8 mouse cellular contexts compared by ENCODE assay signal in the genomic region with DNA sequence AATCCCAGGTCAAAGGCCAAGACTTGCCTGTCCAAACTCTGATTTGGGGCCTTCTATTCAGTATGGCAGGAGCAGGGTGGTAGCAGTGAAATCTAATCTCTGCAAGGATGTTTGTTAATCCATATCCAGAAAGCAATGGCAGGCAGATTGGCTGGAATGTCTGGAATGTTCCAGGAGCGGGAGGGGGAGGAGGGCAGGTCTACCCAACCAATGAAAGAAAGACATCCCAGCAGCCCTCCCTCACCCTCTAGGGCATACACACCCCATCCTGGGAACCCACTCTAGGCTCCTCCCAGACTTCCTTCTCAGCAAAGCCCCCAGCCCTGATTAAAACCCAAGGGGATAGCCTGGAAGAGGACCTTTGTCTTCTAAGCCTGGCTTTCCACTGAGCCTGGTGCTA. TPM values are rescaled to one million over a fixed set of nuclear protein-coding genes. Genes with fewer than 3 reads are reported as not detected.
DNase-seq lines count a peak whose midpoint lies in the region; ATAC-seq and TF ChIP-seq lines count a peak whose summit lies in the region.
"Had no signal": no experiment of that assay in that cellular context is flagged by ENCODE, and none has a peak within 500 bp of the region (broad histone marks: within the 10 kb centered on the region; RNA-seq: fewer than 3 reads in every experiment).

No protein-coding gene starts in this region.

- H3K36me3 ChIP-seq in liver, embryonic 12.5 days: peaks cover 47% of the 10 kb centered on the region

- peak; percentile 80 for DNase-seq in 3T3-L1 (ENCODE audit: low read depth, low spot score)
- DNase-seq in ES-CJ7 (ENCODE audit: low read depth, low spot score): peak; percentile 97
- DNase-seq in heart, postnatal 10 days: peak; percentile 12 to 32
- DNase-seq in left cerebral cortex, postnatal 36 days (ENCODE audit: low spot score in 2 of 2): no peak
- no peak for DNase-seq in cerebellum, adult 2 months
- DNase-seq in urinary bladder, adult 2 months (ENCODE audit: low spot score): no peak
- DNase-seq: layer of hippocampus, postnatal 36 days had no signal

- 50% methylated on average over 1 of the region's 1 CpGs for WGBS in liver, embryonic 12.5 days (ENCODE audit: insufficient replicate concordance)
- 55% methylated on average over 1 of the region's 1 CpGs for WGBS in cerebellum, adult 2 months

- H3K9me3 ChIP-seq in liver, embryonic 12.5 days (replicated peaks): no peaks in the 10 kb centered on the region

- no peaks in the 10 kb centered on the region for H3K27me3 ChIP-seq in liver, embryonic 12.5 days (replicated peaks)
- no peaks in the 10 kb centered on the region for H3K27me3 ChIP-seq in cerebellum, adult 2 months (ENCODE audit: control insufficient read depth, insufficient read depth, low read length)

- H3K4me3 ChIP-seq in liver, embryonic 12.5 days: no peak overlapping the region
- H3K4me3 ChIP-seq in cerebellum, adult 2 months (replicated peaks; ENCODE audit: insufficient read depth, low read depth, low read length): no peak overlapping the region

- TF ChIP-seq CTCF in cerebellum, adult 2 months (IDR thresholded peaks at IDR 0.05; ENCODE audit: borderline replicate concordance, insufficient read depth, low read depth, low read length): no peak

- H3K27ac ChIP-seq in liver, embryonic 12.5 days: peak overlapping the region; percentile 68
- H3K27ac ChIP-seq in cerebellum, adult 2 months (ENCODE audit: insufficient read depth, low read length): no peak overlapping the region

- TF ChIP-seq POLR2A in cerebellum, adult 2 months (IDR thresholded peaks at IDR 0.05; ENCODE audit: borderline replicate concordance, insufficient read depth, low read length): no peak

- peaks cover 45% of the 10 kb centered on the region for H3K4me1 ChIP-seq in liver, embryonic 12.5 days
- H3K4me1 ChIP-seq in cerebellum, adult 2 months (ENCODE audit: control insufficient read depth, insufficient read depth, low read length): no peaks in the 10 kb centered on the region

- H3K4me2 ChIP-seq in liver, embryonic 12.5 days: peak overlapping the region; percentile 29

- H3K9ac ChIP-seq in liver, embryonic 12.5 days: no peak overlapping the region

- ATAC-seq in liver, embryonic 12.5 days: no peak

- intact Hi-C loops in heart, postnatal 10 days (cut with DNase I): loop anchor here (5.0 kb wide), 1 partner anchor 210 kb away; no protein-coding TSS in a partner anchor
- intact Hi-C loops in left cerebral cortex, postnatal 36 days (cut with DNase I): no loop called here

RNA-seq across cellular contexts. Expression of gene Igf2bp1, which starts 23.3 kb away (rescaled TPM):
- under 1 TPM; 0.45 to 0.72 TPM for total RNA-seq in heart, postnatal 10 days (2021)
- 33.8 and 38.3 TPM in 2 replicates for polyA plus RNA-seq in liver, embryonic 12.5 days (2016; fragmentation: Nextera tagmentation; extraction: Ambion mirVana)
- total RNA-seq in left cerebral cortex, postnatal 36 days (2021): under 1 TPM in 1 of 2 experiments, not detected in 1; 0.27 TPM
- polyA plus RNA-seq in cerebellum, adult 2 months (2012; rRNA removed): not detected in 2 replicates
- 0.33 and 0.41 TPM in 2 replicates for polyA plus RNA-seq in urinary bladder, adult 2 months (2012; rRNA removed)
- total RNA-seq: layer of hippocampus, postnatal 36 days had no signal

RNA-seq across cellular contexts. Expression of gene Gip, which starts 41.9 kb away (rescaled TPM):
- total RNA-seq in heart, postnatal 10 days (2021): not detected
- not detected in 2 replicates for polyA plus RNA-seq in liver, embryonic 12.5 days (2016; fragmentation: Nextera tagmentation; extraction: Ambion mirVana)
- not detected for total RNA-seq in left cerebral cortex, postnatal 36 days (2021)
- not detected in 2 replicates for polyA plus RNA-seq in cerebellum, adult 2 months (2012; rRNA removed)
- not detected in 2 replicates for polyA plus RNA-seq in urinary bladder, adult 2 months (2012; rRNA removed)
- total RNA-seq: layer of hippocampus, postnatal 36 days had no signal

RNA-seq across cellular contexts. Expression of gene Snf8, which starts 52.2 kb away (rescaled TPM):
- 10 to 100 TPM; 54.3 to 56.9 TPM for total RNA-seq in heart, postnatal 10 days (2021)
- 100 and 108 TPM in 2 replicates for polyA plus RNA-seq in liver, embryonic 12.5 days (2016; fragmentation: Nextera tagmentation; extraction: Ambion mirVana)
- 100 to 1,000 TPM in 1 of 2 experiments, 10 to 100 TPM in 1; 99.2 to 113 TPM for total RNA-seq in left cerebral cortex, postnatal 36 days (2021)
- 75.0 and 83.5 TPM in 2 replicates for polyA plus RNA-seq in cerebellum, adult 2 months (2012; rRNA removed)
- 50.3 and 53.7 TPM in 2 replicates for polyA plus RNA-seq in urinary bladder, adult 2 months (2012; rRNA removed)

Comparison
In these comparisons a context has a peak if more than half of its experiments do, and no peak if none do; other contexts are left out.
1. DNase-seq: peak in 3T3-L1 (single experiment), ES-CJ7 (single experiment) and heart, postnatal 10 days (2 of 2); none in left cerebral cortex, postnatal 36 days (0 of 2), cerebellum, adult 2 months (0 of 2) and urinary bladder, adult 2 months (single experiment).
2. RNA of gene Igf2bp1, which starts 23.3 kb away (polyA plus RNA-seq): 33.8 to 38.3 TPM in liver, embryonic 12.5 days; 0.33 to 0.41 TPM in urinary bladder, adult 2 months and not detected in cerebellum, adult 2 months; every median in the first group is over 10 times any median in the second.